Mouse (Mus musculus): Measurements from ENCODE around the gene Cd80. TPM values are rescaled to one million over a fixed set of nuclear protein-coding genes. Genes with fewer than 3 reads are reported as not detected.

Cd80 gene
- polyA plus RNA-seq (2017; shearing (Covaris generic)) = 3.2 TPM

GRCm38 (mm10) chr16:38455511-38456418 is at the start of gene Cd80:
Gene Cd80 (plus strand): TSS chr16:38455561.

GRCm38 (mm10) chr16:38432498-38433425 is 22.6 kb upstream of the Cd80 start, which contains the start of gene Pla1a:
Gene Pla1a (minus strand): TSS chr16:38433145.

GRCm38 (mm10) chr16:38452442-38453202 is 2.7 kb upstream of the Cd80 start, which contains the start of gene Adprh:
Gene Adprh (minus strand): TSS chr16:38452703.

GRCm38 (mm10) chr16:38522129-38523084 is 67.0 kb downstream of the Cd80 start, which contains the start of gene Timmdc1:
Gene Timmdc1 (minus strand): TSS chr16:38522663.

Other genes with a start within 250 kb of the Cd80 start
- gene Nr1i2, start 160.7 kb upstream of the Cd80 start, polyA plus RNA-seq (2017; shearing (Covaris generic)) = not detected
- 0.14 TPM for gene Maats1, start 113.4 kb upstream of the Cd80 start, polyA plus RNA-seq (2017; shearing (Covaris generic))
- 193 TPM for gene Cox17, start 108.6 kb upstream of the Cd80 start, polyA plus RNA-seq (2017; shearing (Covaris generic))
- gene Gm21987, start 108.5 kb upstream of the Cd80 start, polyA plus RNA-seq (2017; shearing (Covaris generic)) = not detected
- gene Popdc2, start 93.4 kb upstream of the Cd80 start, polyA plus RNA-seq (2017; shearing (Covaris generic)) = 1.6 TPM
- 0.12 TPM for gene Pla1a, start 22.4 kb upstream of the Cd80 start, polyA plus RNA-seq (2017; shearing (Covaris generic))
- gene Adprh, start 2.9 kb upstream of the Cd80 start, polyA plus RNA-seq (2017; shearing (Covaris generic)) = 112 TPM
- gene Timmdc1, start 67.1 kb downstream of the Cd80 start, polyA plus RNA-seq (2017; shearing (Covaris generic)) = 7.9 TPM
- gene Poglut1, start 94.7 kb downstream of the Cd80 start, polyA plus RNA-seq (2017; shearing (Covaris generic)) = 52.8 TPM
- 45.6 TPM for gene Tmem39a, start 103.1 kb downstream of the Cd80 start, polyA plus RNA-seq (2017; shearing (Covaris generic))

Measured in CD4-positive, CD25-positive, alpha-beta regulatory T cell (primary cell).